Mouse (Mus musculus): ENCODE results near the gene Arhgap15.

- TF ChIP-seq CTCF (IDR thresholded peaks at IDR 0.05; ENCODE audit: low read depth) (no peak), EP300 (IDR thresholded peaks at IDR 0.05; ENCODE audit: low read depth) (no peak)
These were observed 269.4 kb downstream of the Arhgap15 start for GRCm38 (mm10) chr2:44018033-44018432.
